Mouse (Mus musculus): ENCODE data around the gene Siglecf. TPM values are rescaled to one million over a fixed set of nuclear protein-coding genes. Genes with fewer than 3 reads are reported as not detected.
"Not testable (repeated sequence)": the region's sequence is repeated elsewhere in the genome, so short reads cannot be mapped to it uniquely, and the experiment has no call there.

Siglecf gene
- polyA plus RNA-seq, 1 experiment from 2014 or later, result 0.17 TPM

GRCm38 (mm10) chr7:43344020-43344419, 7.1 kb upstream of the Siglecf start:
- Histone ChIP-seq H3K9ac (no peak overlapping the region), H3K9me3 (no peaks in the 10 kb centered on the region), H3K4me2 (no peak overlapping the region), H3K27ac (replicated peaks) (no peak overlapping the region), H3K4me3 (no peak overlapping the region), H3K4me1 (replicated peaks) (no peaks in the 10 kb centered on the region), H3K27me3 (no peaks in the 10 kb centered on the region), H3K36me3 (no peaks in the 10 kb centered on the region)
- ATAC-seq (ENCODE audit: low read depth), result no peak
- 69% methylated on average over 2 of the region's 2 CpGs for WGBS

- 82% methylated on average over 4 of the region's 4 CpGs for WGBS
- no peaks in the 10 kb centered on the region for H3K4me1 ChIP-seq (replicated peaks)
- no peak for ATAC-seq (ENCODE audit: low read depth)
Observed at GRCm38 (mm10) chr7:43344491-43344890, 6.7 kb upstream of the Siglecf start.

GRCm38 (mm10) chr7:43346148-43346547, 5.0 kb upstream of the Siglecf start:
- Histone ChIP-seq H3K27me3 (no peaks in the 10 kb centered on the region), H3K4me2 (no peak overlapping the region), H3K4me1 (replicated peaks) (no peaks in the 10 kb centered on the region), H3K27ac (replicated peaks) (no peak overlapping the region), H3K4me3 (no peak overlapping the region), H3K9me3 (no peaks in the 10 kb centered on the region), H3K36me3 (no peaks in the 10 kb centered on the region), H3K9ac (no peak overlapping the region)
- WGBS, result 76% methylated on average over 4 of the region's 4 CpGs
- no peak for ATAC-seq (ENCODE audit: low read depth)

More at GRCm38 (mm10) chr7:43344491-43344890, 6.7 kb upstream of the Siglecf start:
- Histone ChIP-seq H3K4me2 (no peak overlapping the region), H3K27me3 (no peaks in the 10 kb centered on the region), H3K27ac (replicated peaks) (no peak overlapping the region), H3K36me3 (no peaks in the 10 kb centered on the region), H3K9ac (no peak overlapping the region), H3K9me3 (no peaks in the 10 kb centered on the region), H3K4me3 (no peak overlapping the region)

- Histone ChIP-seq H3K4me3 (no peak overlapping the region), H3K27me3 (no peaks in the 10 kb centered on the region), H3K9ac (no peak overlapping the region), H3K4me2 (no peak overlapping the region), H3K36me3 (no peaks in the 10 kb centered on the region), H3K9me3 (no peaks in the 10 kb centered on the region), H3K27ac (replicated peaks) (no peak overlapping the region), H3K4me1 (replicated peaks) (no peaks in the 10 kb centered on the region)
- 61% methylated on average over 1 of the region's 1 CpGs for WGBS
- ATAC-seq (ENCODE audit: low read depth), result no peak
Observed at GRCm38 (mm10) chr7:43346571-43346970, 4.6 kb upstream of the Siglecf start.

- not testable (repeated sequence) for H3K4me1 ChIP-seq (replicated peaks); ATAC-seq (ENCODE audit: low read depth); H3K4me3 ChIP-seq; H3K27ac ChIP-seq (replicated peaks); H3K36me3 ChIP-seq; H3K27me3 ChIP-seq; H3K9ac ChIP-seq; H3K9me3 ChIP-seq; H3K4me2 ChIP-seq
- WGBS, result 78% methylated on average over 5 of the region's 5 CpGs
Observed at GRCm38 (mm10) chr7:43349623-43350022, 1.5 kb upstream of the Siglecf start.

- Histone ChIP-seq H3K9ac (no peak overlapping the region), H3K27ac (replicated peaks) (no peak overlapping the region), H3K4me3 (no peak overlapping the region), H3K4me2 (no peak overlapping the region), H3K4me1 (replicated peaks) (no peaks in the 10 kb centered on the region), H3K36me3 (no peaks in the 10 kb centered on the region), H3K27me3 (no peaks in the 10 kb centered on the region), H3K9me3 (no peaks in the 10 kb centered on the region)
- 80% methylated on average over 4 of the region's 4 CpGs for WGBS
- no peak for ATAC-seq (ENCODE audit: low read depth)
Observed at GRCm38 (mm10) chr7:43353118-43353517, 2.0 kb downstream of the Siglecf start.

- no peaks in the 10 kb centered on the region for H3K9me3 ChIP-seq
- no peak overlapping the region for H3K4me2 ChIP-seq
- no peak overlapping the region for H3K4me3 ChIP-seq
- H3K36me3 ChIP-seq, result no peaks in the 10 kb centered on the region
- no peak for ATAC-seq (ENCODE audit: low read depth)
- 86% methylated on average over 4 of the region's 4 CpGs for WGBS
- H3K9ac ChIP-seq, result no peak overlapping the region
- no peaks in the 10 kb centered on the region for H3K4me1 ChIP-seq (replicated peaks)
- H3K27ac ChIP-seq (replicated peaks), result no peak overlapping the region
- no peaks in the 10 kb centered on the region for H3K27me3 ChIP-seq
Observed at GRCm38 (mm10) chr7:43353758-43354157, 2.6 kb downstream of the Siglecf start.

GRCm38 (mm10) chr7:43354893-43355835, 4.0 kb downstream of the Siglecf start:
- H3K4me3 ChIP-seq, result no peak overlapping the region
- no peak overlapping the region for H3K4me2 ChIP-seq
- no peak for ATAC-seq (ENCODE audit: low read depth)
- WGBS, result 13% methylated on average over 12 of the region's 12 CpGs
- no peaks in the 10 kb centered on the region for H3K36me3 ChIP-seq
- H3K4me1 ChIP-seq (replicated peaks), result no peaks in the 10 kb centered on the region
- no peak overlapping the region for H3K9ac ChIP-seq
- H3K27ac ChIP-seq (replicated peaks), result no peak overlapping the region
- no peaks in the 10 kb centered on the region for H3K27me3 ChIP-seq
- no peaks in the 10 kb centered on the region for H3K9me3 ChIP-seq

- WGBS, result 86% methylated on average over 3 of the region's 3 CpGs
- no peaks in the 10 kb centered on the region for H3K9me3 ChIP-seq
Observed at GRCm38 (mm10) chr7:43358556-43358955, 7.4 kb downstream of the Siglecf start.

GRCm38 (mm10) chr7:43361442-43361841, 10.3 kb downstream of the Siglecf start:
- H3K36me3 ChIP-seq, result no peaks in the 10 kb centered on the region
- 83% methylated on average over 1 of the region's 1 CpGs for WGBS
- no peak overlapping the region for H3K4me3 ChIP-seq
- no peaks in the 10 kb centered on the region for H3K27me3 ChIP-seq
- H3K9ac ChIP-seq, result no peak overlapping the region
- H3K27ac ChIP-seq (replicated peaks), result no peak overlapping the region
- no peak overlapping the region for H3K4me2 ChIP-seq
- H3K4me1 ChIP-seq (replicated peaks), result no peaks in the 10 kb centered on the region
- no peaks in the 10 kb centered on the region for H3K9me3 ChIP-seq
- no peak for ATAC-seq (ENCODE audit: low read depth)

More at GRCm38 (mm10) chr7:43358556-43358955, 7.4 kb downstream of the Siglecf start:
- H3K4me2 ChIP-seq, result no peak overlapping the region
- H3K4me1 ChIP-seq (replicated peaks), result no peaks in the 10 kb centered on the region
- H3K9ac ChIP-seq, result no peak overlapping the region
- H3K27ac ChIP-seq (replicated peaks), result no peak overlapping the region
- H3K27me3 ChIP-seq, result no peaks in the 10 kb centered on the region
- ATAC-seq (ENCODE audit: low read depth), result no peak
- H3K4me3 ChIP-seq, result no peak overlapping the region
- no peaks in the 10 kb centered on the region for H3K36me3 ChIP-seq

GRCm38 (mm10) chr7:43362021-43362420, 10.9 kb downstream of the Siglecf start:
- no peaks in the 10 kb centered on the region for H3K4me1 ChIP-seq (replicated peaks)
- 77% methylated on average over 4 of the region's 4 CpGs for WGBS
- no peak overlapping the region for H3K9ac ChIP-seq
- H3K27me3 ChIP-seq, result no peaks in the 10 kb centered on the region
- no peak overlapping the region for H3K4me2 ChIP-seq
- H3K9me3 ChIP-seq, result no peaks in the 10 kb centered on the region
- H3K27ac ChIP-seq (replicated peaks), result no peak overlapping the region
- no peak for ATAC-seq (ENCODE audit: low read depth)
- no peak overlapping the region for H3K4me3 ChIP-seq
- H3K36me3 ChIP-seq, result no peaks in the 10 kb centered on the region

- Histone ChIP-seq H3K36me3 (no peaks in the 10 kb centered on the region), H3K4me2 (no peak overlapping the region), H3K4me1 (replicated peaks) (no peaks in the 10 kb centered on the region), H3K9ac (no peak overlapping the region), H3K27ac (replicated peaks) (no peak overlapping the region), H3K27me3 (no peaks in the 10 kb centered on the region), H3K4me3 (no peak overlapping the region), H3K9me3 (no peaks in the 10 kb centered on the region)
- WGBS, result 14% methylated on average over 5 of the region's 5 CpGs
- no peak; the same call in 1 of the 2 replicates for ATAC-seq (ENCODE audit: low read depth)
Observed at GRCm38 (mm10) chr7:43378226-43378625, 27.1 kb downstream of the Siglecf start.
